In the genomic region with DNA sequence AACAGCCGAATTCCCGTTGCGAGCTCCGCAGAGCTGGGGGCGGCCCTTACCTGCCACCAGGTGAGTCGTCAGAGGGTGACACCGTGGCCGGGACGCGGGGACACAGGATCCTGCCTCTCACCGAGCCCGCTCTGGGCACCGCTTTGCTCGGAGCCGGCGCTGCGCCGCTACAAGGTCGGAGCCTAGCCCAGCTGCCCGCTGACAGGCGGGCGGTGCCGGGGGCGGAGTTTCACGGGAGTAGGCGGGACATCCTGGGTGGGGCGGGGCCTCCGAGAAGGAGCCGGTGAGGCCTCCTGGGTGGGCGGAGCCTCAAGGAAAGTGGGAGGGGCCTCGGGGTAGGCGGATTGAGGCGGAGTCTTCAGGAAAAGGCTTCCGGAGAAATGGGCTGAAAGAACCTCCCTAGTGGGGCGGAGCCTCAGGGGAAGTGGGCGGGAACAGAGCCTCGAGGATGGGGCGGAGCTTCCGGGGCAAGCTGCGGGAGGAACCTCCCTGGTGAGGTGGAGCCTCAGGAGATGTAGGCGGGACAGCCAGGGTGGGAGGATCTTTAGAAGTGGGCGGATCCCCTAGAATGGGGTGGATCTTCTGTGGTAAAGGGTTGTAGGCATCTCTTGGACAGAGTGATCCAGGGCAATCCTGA, we compare ENCODE assay signal across 8 mouse cellular contexts. TPM values are rescaled to one million over a fixed set of nuclear protein-coding genes. Genes with fewer than 3 reads are reported as not detected.
A peak's percentile ranks its signal among the peaks of the same experiment; 100 is the strongest.
DNase-seq lines count a peak whose midpoint lies in the region; ATAC-seq and TF ChIP-seq lines count a peak whose summit lies in the region.

A gene (minus strand): TSS at position 203 of the 637 bp plus-strand sequence.

- TF ChIP-seq CTCF in bone marrow macrophage, adult 2 months (IDR thresholded peaks at IDR 0.05; ENCODE audit: low read depth, low read length): no peak
- no peak for TF ChIP-seq CTCF in embryonic fibroblast, embryonic 13.5 days (IDR thresholded peaks at IDR 0.05; ENCODE audit: borderline replicate concordance, insufficient read depth, low read length)

- no peaks in the 10 kb centered on the region for H3K27me3 ChIP-seq in kidney, embryonic 14.5 days (ENCODE audit: control insufficient read depth, insufficient read depth, low read length)
- peaks cover 15% of the 10 kb centered on the region for H3K27me3 ChIP-seq in limb, embryonic 15.5 days

- WGBS in kidney, embryonic 14.5 days: 1% methylated on average over 42 of the region's 42 CpGs
- 2% methylated on average over 42 of the region's 42 CpGs for WGBS in limb, embryonic 15.5 days

- peak; percentile 79 for ATAC-seq in kidney, embryonic 14.5 days (ENCODE audit: low FRiP score, low TSS enrichment)
- ATAC-seq in limb, embryonic 15.5 days (ENCODE audit: insufficient number of reproducible peaks, low FRiP score, low TSS enrichment, low read depth): peak; percentile 60

- H3K4me1 ChIP-seq in bone marrow macrophage, adult 2 months (ENCODE audit: control insufficient read depth, insufficient read depth, low read length): peaks cover 4% of the 10 kb centered on the region
- no peaks in the 10 kb centered on the region for H3K4me1 ChIP-seq in embryonic fibroblast, embryonic 13.5 days (ENCODE audit: control insufficient read depth, insufficient read depth, low read length)
- H3K4me1 ChIP-seq in kidney, embryonic 14.5 days (ENCODE audit: control insufficient read depth, insufficient read depth, low read length): peaks cover 9% of the 10 kb centered on the region; the same call in 1 of the 2 replicates
- peaks cover 18% of the 10 kb centered on the region for H3K4me1 ChIP-seq in limb, embryonic 15.5 days

- TF ChIP-seq POLR2A in bone marrow macrophage, adult 2 months (IDR thresholded peaks at IDR 0.05; ENCODE audit: borderline replicate concordance, low read depth, low read length): no peak
- peak; percentile 74 for TF ChIP-seq POLR2A in embryonic fibroblast, embryonic 13.5 days (IDR thresholded peaks at IDR 0.05; ENCODE audit: low read depth, low read length)

- peak within 1 kb of the TSS; percentile 94 for H3K4me2 ChIP-seq in kidney, embryonic 14.5 days (replicated peaks; ENCODE audit: low read depth, low read length)
- peak within 1 kb of the TSS; percentile 87 for H3K4me2 ChIP-seq in limb, embryonic 15.5 days

- no peaks in the 10 kb centered on the region for H3K36me3 ChIP-seq in kidney, embryonic 14.5 days (ENCODE audit: control insufficient read depth, insufficient read depth, low read length)
- no peaks in the 10 kb centered on the region for H3K36me3 ChIP-seq in limb, embryonic 15.5 days

- H3K9me3 ChIP-seq in kidney, embryonic 14.5 days (ENCODE audit: control insufficient read depth, low read length): no peaks in the 10 kb centered on the region
- no peaks in the 10 kb centered on the region for H3K9me3 ChIP-seq in limb, embryonic 15.5 days

- H3K4me3 ChIP-seq in bone marrow macrophage, adult 2 months (ENCODE audit: insufficient read depth, low read length): peak within 1 kb of the TSS; percentile 59
- H3K4me3 ChIP-seq in embryonic fibroblast, embryonic 13.5 days (ENCODE audit: insufficient read depth, low read length): peak within 1 kb of the TSS; percentile 39
- H3K4me3 ChIP-seq in kidney, embryonic 14.5 days (ENCODE audit: low read length): peak within 1 kb of the TSS; percentile 44
- peak within 1 kb of the TSS; percentile 50 for H3K4me3 ChIP-seq in limb, embryonic 15.5 days

- no peak within 1 kb of the TSS for H3K27ac ChIP-seq in bone marrow macrophage, adult 2 months (ENCODE audit: insufficient read depth, low read depth, low read length)
- no peak within 1 kb of the TSS for H3K27ac ChIP-seq in embryonic fibroblast, embryonic 13.5 days (ENCODE audit: insufficient read depth, low read length)
- no peak within 1 kb of the TSS for H3K27ac ChIP-seq in kidney, embryonic 14.5 days (ENCODE audit: low read depth, low read length)
- no peak within 1 kb of the TSS for H3K27ac ChIP-seq in limb, embryonic 15.5 days

- peak within 1 kb of the TSS; percentile 57 for H3K9ac ChIP-seq in kidney, embryonic 14.5 days (ENCODE audit: low read depth, low read length)
- peak within 1 kb of the TSS; percentile 27 for H3K9ac ChIP-seq in limb, embryonic 15.5 days

- peak; percentile 59 for DNase-seq in 416B (ENCODE audit: low read depth)
- DNase-seq in heart, adult 9 months (ENCODE audit: low spot score in 2 of 2): peak; percentile 94 to 98
- peak; percentile 98 to 100 for DNase-seq in monocyte, adult 2 months (ENCODE audit: low read depth in 1 of 2, low spot score in 2 of 2)
- peak; percentile 98 to 99 for DNase-seq in spleen, postnatal 36 days (ENCODE audit: low spot score in 2 of 2)

RNA-seq across cellular contexts. Expression of the gene that starts here (rescaled TPM):
- polyA plus RNA-seq in bone marrow macrophage, adult 2 months (2012; ENCODE audit: insufficient read depth, insufficient read length, missing spikeins): 1.5 and 1.9 TPM in 2 replicates
- polyA plus RNA-seq in embryonic fibroblast, embryonic 13.5 days (2011; ENCODE audit: insufficient read length, low read depth, missing spikeins): 2.6 and 3.8 TPM in 2 replicates
- polyA plus RNA-seq in kidney, embryonic 14.5 days (2014; fragmentation: Nextera tagmentation; extraction: Ambion mirVana): 0.44 and 0.97 TPM in 2 replicates
- polyA plus RNA-seq in limb, embryonic 15.5 days (2015; fragmentation: Nextera tagmentation; extraction: Ambion mirVana): 2.9 and 3.1 TPM in 2 replicates

Comparison
In these comparisons a context has a peak if more than half of its experiments do, and no peak if none do; other contexts are left out.
1. Peak in ATAC-seq, H3K4me3 ChIP-seq, H3K9ac ChIP-seq and H3K4me2 ChIP-seq in kidney, embryonic 14.5 days; RNA of the gene not detected or under 1 TPM.